Mouse (Mus musculus) liver, postnatal 0 days (tissue): ENCODE data around the gene Cftr. TPM values are rescaled to one million over a fixed set of nuclear protein-coding genes. Genes with fewer than 3 reads are reported as not detected.
A peak's percentile ranks its signal among the peaks of the same experiment; 100 is the strongest.

Source experiments
- ATAC-seq: fragments of 200-750 bp; cut with Nextera tagmentation; 2 replicates; pipeline ENCODE4 v1.8.0; 2017; ENCODE audit warnings: mild to moderate bottlenecking, moderate library complexity
- DNase-seq: peaks from one replicate; pipeline ENCODE4 v3.0.0-alpha.2; 2016
- H3K27ac ChIP-seq: fragments of 300-500 bp; sonication (generic); 2 replicates; pipeline ENCODE4 v1.5.1; 2014; ENCODE audit warnings: antibody characterized with exemption, moderate library complexity, mild to moderate bottlenecking, low read depth
- H3K27me3 ChIP-seq: fragments of 300-500 bp; sonication (generic); 2 replicates; pipeline ENCODE4 v1.6.1; 2014; ENCODE audit warnings: low read length, control low read depth, mixed read lengths; ENCODE audit not compliant: insufficient read depth
- H3K36me3 ChIP-seq: fragments of 300-500 bp; sonication (generic); replicated peaks from 2 replicates; pipeline ENCODE4 v1.6.1; 2014; ENCODE audit warnings: mild to moderate bottlenecking, control low read depth, low read length, moderate library complexity, mixed read lengths; ENCODE audit not compliant: insufficient read depth
- H3K4me1 ChIP-seq: fragments of 300-500 bp; sonication (generic); 2 replicates; pipeline ENCODE4 v1.6.1; 2014; ENCODE audit warnings: antibody characterized with exemption, mild to moderate bottlenecking, control low read depth; ENCODE audit not compliant: insufficient read depth
- H3K4me2 ChIP-seq: fragments of 300-500 bp; sonication (generic); 2 replicates; pipeline ENCODE4 v1.6.1; 2014; ENCODE audit warnings: low read depth, mild to moderate bottlenecking, low read length, moderate library complexity, mixed read lengths
- H3K4me3 ChIP-seq: fragments of 300-500 bp; sonication (generic); 2 replicates; pipeline ENCODE4 v1.5.1; 2014; ENCODE audit warnings: low read depth, low read length
- H3K9ac ChIP-seq: fragments of 300-500 bp; sonication (generic); replicated peaks from 2 replicates; pipeline ENCODE4 v1.6.1; 2014; ENCODE audit warnings: mild to moderate bottlenecking, moderate library complexity
- H3K9me3 ChIP-seq: fragments of 300-500 bp; sonication (generic); 2 replicates; pipeline ENCODE4 v1.6.1; 2016; ENCODE audit warnings: mild to moderate bottlenecking, control low read depth, low read length, mixed read lengths
- CTCF ChIP-seq: sonication (generic); IDR thresholded peaks from 2 replicates; pipeline ENCODE4 v1.5.1; 2016; ENCODE audit warnings: antibody characterized with exemption, low read depth
- EP300 ChIP-seq: IDR thresholded peaks from 2 replicates; pipeline ENCODE4 v1.6.1; 2016; ENCODE audit warnings: antibody characterized with exemption, low read depth, mild to moderate bottlenecking
- WGBS: fragments of 180-500 bp; shearing (Covaris S2); extraction: QIAGEN DNeasy Blood & Tissue Kit; methylation state at CpG from one replicate; pipeline ENCODE4 v1.1.7; 2014; ENCODE audit not compliant: insufficient replicate concordance; 5-methylcytosine and 5-hydroxymethylcytosine counted together
- polyA plus RNA-seq: library from polyadenylated mRNA; unstranded; fragments of >200 nt; fragmentation: Nextera tagmentation; extraction: Ambion mirVana; gene quantifications from 2 replicates; pipeline ENCODE4 v1.2.1, GENCODE M21; 2015

Cftr gene
- polyA plus RNA-seq, result 0.05 TPM in 2 replicates

DNA sequence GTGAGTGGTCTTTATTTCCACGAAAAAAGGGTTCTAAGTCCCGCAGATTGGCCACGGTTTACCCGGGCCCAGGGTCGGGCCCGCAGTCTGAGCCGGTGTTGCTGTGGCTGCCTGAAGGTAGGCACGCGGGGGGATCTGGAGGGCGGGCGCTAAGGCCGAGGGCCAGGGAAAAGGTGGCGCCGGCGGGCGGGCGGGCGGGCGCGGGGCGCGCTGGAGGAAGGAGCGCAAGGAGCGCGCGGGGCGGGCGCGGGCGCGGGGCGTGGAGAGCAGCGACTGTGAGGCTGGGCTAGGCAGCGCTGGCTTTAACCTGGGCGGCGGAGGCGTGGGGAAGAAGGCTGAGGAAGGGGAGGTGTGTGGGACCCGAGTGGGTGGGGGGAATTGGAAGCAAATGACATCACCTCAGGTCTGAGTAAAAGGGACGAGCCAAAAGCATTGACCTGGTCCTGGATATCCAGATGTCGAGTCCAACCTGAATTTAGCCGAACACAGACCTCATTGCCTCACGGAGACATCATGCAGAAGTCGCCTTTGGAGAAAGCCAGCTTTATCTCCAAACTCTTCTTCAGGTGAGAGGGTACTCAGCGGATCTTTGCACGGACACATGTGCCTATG lies at the start of gene Cftr:
Gene Cftr, plus strand, starts transcription at position 377 of the 612 bp plus-strand sequence.
- DNase-seq (no peak), ATAC-seq (no peak)
- no peak within 1 kb of the TSS for H3K9ac ChIP-seq
- H3K4me3 ChIP-seq, result peak within 1 kb of the TSS; percentile 37
- WGBS, result 2% methylated on average over 40 of the region's 45 CpGs
- peak within 1 kb of the TSS; percentile 68 for H3K4me2 ChIP-seq
- H3K36me3 ChIP-seq, result no peaks in the 10 kb centered on the region
- H3K27me3 ChIP-seq, result peaks cover 15% of the 10 kb centered on the region; the same call in 1 of the 2 replicates
- H3K27ac ChIP-seq, result no peak within 1 kb of the TSS
- TF ChIP-seq CTCF (no peak), EP300 (no peak)
- H3K4me1 ChIP-seq, result no peaks in the 10 kb centered on the region
- H3K9me3 ChIP-seq, result no peaks in the 10 kb centered on the region

DNA sequence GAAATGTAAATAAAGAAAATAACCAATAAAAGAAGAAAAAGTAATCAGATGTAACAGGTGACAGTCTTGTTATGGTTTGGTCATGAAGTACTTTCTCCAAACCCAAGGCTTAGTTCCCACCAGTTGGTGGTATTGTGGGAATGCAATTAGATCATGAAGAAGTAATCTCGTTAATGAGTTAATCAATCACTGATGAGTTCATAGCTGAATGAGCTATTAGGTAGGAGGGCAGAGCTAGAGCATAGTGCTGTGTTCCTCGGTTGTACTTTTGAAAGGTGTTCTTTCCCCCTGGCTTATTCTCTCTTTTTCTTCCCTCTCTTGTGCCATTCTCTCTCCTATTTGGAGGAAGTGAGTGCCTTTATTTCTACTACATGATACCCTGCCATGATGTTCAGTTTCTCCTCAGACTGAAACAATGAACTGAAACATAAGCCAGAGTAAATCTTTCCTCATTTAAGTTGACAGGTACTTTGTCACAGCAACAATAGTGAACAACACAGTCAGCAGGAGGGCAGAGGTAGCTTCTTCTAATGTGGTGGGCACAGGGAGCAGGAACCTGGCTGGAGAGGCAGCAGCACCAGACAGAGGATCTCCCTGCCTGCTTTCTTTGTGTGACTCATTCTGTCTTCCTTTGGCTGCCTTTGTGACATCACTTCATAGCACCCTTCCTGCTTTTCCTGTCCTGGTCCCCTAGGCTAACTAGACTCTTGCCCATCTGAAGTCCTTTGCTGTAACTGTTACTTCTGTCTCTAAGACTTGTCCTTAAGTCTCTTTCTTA lies 43.1 kb upstream of the Cftr start:
- WGBS, result 71% methylated on average over 2 of the region's 2 CpGs
- no peak for ATAC-seq
- no peaks in the 10 kb centered on the region for H3K36me3 ChIP-seq

DNA sequence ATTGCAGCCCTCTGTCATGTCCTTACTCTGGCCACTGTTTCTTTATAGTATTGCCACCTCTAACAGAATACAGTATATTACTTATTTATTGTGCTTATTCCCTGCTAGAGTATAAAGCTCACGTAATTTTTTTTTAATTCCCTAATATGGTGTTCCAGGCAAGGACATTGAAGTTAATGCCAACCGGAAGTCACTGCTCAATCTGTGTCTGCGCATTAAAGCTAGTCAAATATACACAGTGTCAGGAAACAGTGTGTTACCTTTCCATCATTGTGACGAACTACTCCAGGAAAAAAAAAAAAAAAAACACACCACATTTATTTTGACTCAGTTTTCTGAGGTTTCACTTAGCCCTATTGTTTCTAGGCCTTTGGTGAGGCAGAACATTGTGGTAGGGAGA lies 42.4 kb upstream of the Cftr start:
- H3K4me3 ChIP-seq, result no peak overlapping the region
- H3K36me3 ChIP-seq, result no peaks in the 10 kb centered on the region
- TF ChIP-seq CTCF (no peak), EP300 (no peak)
- ATAC-seq (no peak), DNase-seq (no peak)
- no peaks in the 10 kb centered on the region for H3K4me1 ChIP-seq
- no peaks in the 10 kb centered on the region for H3K9me3 ChIP-seq
- WGBS, result 60% methylated on average over 4 of the region's 4 CpGs
- H3K27ac ChIP-seq, result no peak overlapping the region
- no peaks in the 10 kb centered on the region for H3K27me3 ChIP-seq
- H3K4me2 ChIP-seq, result no peak overlapping the region
- H3K9ac ChIP-seq, result no peak overlapping the region

More for the DNA sequence above, 43.1 kb upstream of the Cftr start:
- no peak overlapping the region for H3K9ac ChIP-seq
- H3K27me3 ChIP-seq, result no peaks in the 10 kb centered on the region
- H3K4me3 ChIP-seq, result no peak overlapping the region
- no peak overlapping the region for H3K4me2 ChIP-seq
- no peak for DNase-seq
- no peak overlapping the region for H3K27ac ChIP-seq
- TF ChIP-seq CTCF (no peak), EP300 (no peak)
- no peaks in the 10 kb centered on the region for H3K4me1 ChIP-seq
- H3K9me3 ChIP-seq, result no peaks in the 10 kb centered on the region

DNA sequence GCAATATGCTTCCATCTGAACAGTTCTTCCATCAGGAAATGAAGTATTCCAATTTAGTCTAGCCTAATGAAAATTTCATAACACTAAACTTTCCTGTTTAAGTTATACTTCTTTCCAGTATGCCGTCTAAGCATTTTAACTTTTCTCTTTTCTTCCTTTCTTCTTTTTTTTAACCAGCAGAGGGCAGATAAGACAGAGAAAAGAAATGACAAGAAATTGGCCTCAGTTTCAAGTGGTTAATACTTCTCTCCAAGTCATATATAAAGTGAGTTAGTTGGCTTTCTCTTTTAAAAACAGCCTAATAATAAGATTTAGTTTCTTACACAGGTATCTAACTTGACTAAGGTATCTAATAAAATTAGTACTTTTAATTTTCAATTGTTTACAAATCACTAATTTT lies 35.2 kb upstream of the Cftr start:
- no peak overlapping the region for H3K4me2 ChIP-seq
- WGBS, result 44% methylated on average over 1 of the region's 1 CpGs
- H3K27me3 ChIP-seq, result no peaks in the 10 kb centered on the region
- no peaks in the 10 kb centered on the region for H3K9me3 ChIP-seq
- ATAC-seq, result no peak
- no peak overlapping the region for H3K4me3 ChIP-seq
- no peak for DNase-seq
- H3K9ac ChIP-seq, result no peak overlapping the region
- H3K4me1 ChIP-seq, result no peaks in the 10 kb centered on the region
- H3K36me3 ChIP-seq, result no peaks in the 10 kb centered on the region
- no peak for TF ChIP-seq EP300
- TF ChIP-seq CTCF, result no peak
- no peak overlapping the region for H3K27ac ChIP-seq

DNA sequence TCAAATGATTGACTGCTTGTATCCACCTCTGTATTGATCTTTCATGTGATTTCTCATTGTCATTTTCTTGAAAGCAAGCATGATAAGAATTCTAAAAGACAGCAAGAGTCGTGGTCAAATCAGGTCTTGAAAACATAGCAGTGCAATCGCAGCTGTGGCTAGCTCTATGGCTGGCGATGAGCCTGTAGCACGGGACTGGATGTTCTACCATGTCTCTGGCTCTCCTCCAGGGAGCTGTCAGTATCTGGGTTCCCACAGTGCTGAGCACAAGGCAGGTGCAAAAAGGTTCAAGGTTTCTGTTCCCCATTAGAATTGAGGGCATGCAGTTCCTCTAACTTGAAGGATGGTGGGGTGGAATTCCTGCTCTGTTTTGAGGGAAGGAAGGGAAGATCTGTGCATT lies 17.5 kb upstream of the Cftr start:
- DNase-seq (no peak), ATAC-seq (no peak)
- Histone ChIP-seq H3K36me3 (no peaks in the 10 kb centered on the region), H3K4me3 (no peak overlapping the region), H3K27me3 (no peaks in the 10 kb centered on the region), H3K27ac (no peak overlapping the region), H3K9me3 (no peaks in the 10 kb centered on the region), H3K9ac (no peak overlapping the region), H3K4me2 (no peak overlapping the region), H3K4me1 (no peaks in the 10 kb centered on the region)
- 58% methylated on average over 4 of the region's 4 CpGs for WGBS
- no peak for TF ChIP-seq CTCF
- no peak for TF ChIP-seq EP300

DNA sequence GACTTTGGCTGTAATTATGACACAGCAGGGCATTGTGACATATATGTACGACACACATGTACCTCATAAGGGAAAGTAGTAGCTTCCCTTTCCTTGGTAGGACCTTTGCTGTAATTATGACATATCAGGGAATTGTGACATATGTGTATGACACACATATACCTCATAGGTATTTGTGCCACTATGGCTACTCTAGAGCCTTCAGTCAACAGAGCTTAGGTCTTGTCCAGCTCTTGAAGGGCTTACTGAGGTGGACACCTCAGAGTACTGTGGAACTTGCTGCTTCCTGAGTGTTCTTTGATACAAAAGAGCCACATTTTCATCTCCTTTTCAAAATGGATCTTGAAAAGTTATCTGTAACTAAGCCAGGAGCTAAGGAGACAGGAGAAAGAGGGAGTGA lies 869 bp upstream of the Cftr start:
- TF ChIP-seq CTCF (no peak), EP300 (no peak)
- Histone ChIP-seq H3K9ac (no peak overlapping the region), H3K4me1 (no peaks in the 10 kb centered on the region), H3K4me2 (no peak overlapping the region), H3K27me3 (peaks cover 15% of the 10 kb centered on the region; the same call in 1 of the 2 replicates), H3K9me3 (no peaks in the 10 kb centered on the region), H3K27ac (no peak overlapping the region), H3K4me3 (no peak overlapping the region), H3K36me3 (no peaks in the 10 kb centered on the region)
- 50% methylated on average over 1 of the region's 1 CpGs for WGBS
- DNase-seq (no peak), ATAC-seq (peak; percentile 23; the same call in 1 of the 2 replicates)
